Mouse (Mus musculus): ENCODE data around the gene Sf3a1.

Gene Sf3a1

GRCm38 (mm10) chr11:4134986-4135935 is 24.9 kb upstream of the Sf3a1 start, which contains the start of gene Rnf215:
Rnf215 (plus strand) TSS chr11:4135202.
- DNase-seq (ENCODE audit: low read depth, low spot score) = peak; percentile 89

- DNase-seq (ENCODE audit: low read depth, low spot score) = no peak
Observed at GRCm38 (mm10) chr11:4138964-4139363, 21.2 kb upstream of the Sf3a1 start.

- DNase-seq (ENCODE audit: low read depth, low spot score) = no peak
Observed at GRCm38 (mm10) chr11:4141505-4141904, 18.6 kb upstream of the Sf3a1 start.

- no peak for DNase-seq (ENCODE audit: low read depth, low spot score)
Observed at GRCm38 (mm10) chr11:4142352-4142751, 17.8 kb upstream of the Sf3a1 start.

- no peak for DNase-seq (ENCODE audit: low read depth, low spot score)
Observed at GRCm38 (mm10) chr11:4143281-4144062, 16.7 kb upstream of the Sf3a1 start.

- no peak for DNase-seq (ENCODE audit: low read depth, low spot score)
Observed at GRCm38 (mm10) chr11:4146381-4146780, 13.8 kb upstream of the Sf3a1 start.

GRCm38 (mm10) chr11:4147098-4147497 is 13.1 kb upstream of the Sf3a1 start:
- DNase-seq (ENCODE audit: low read depth, low spot score) = no peak

GRCm38 (mm10) chr11:4148120-4148519 is 12.0 kb upstream of the Sf3a1 start:
- DNase-seq (ENCODE audit: low read depth, low spot score) = no peak

- no peak for DNase-seq (ENCODE audit: low read depth, low spot score)
Observed at GRCm38 (mm10) chr11:4148536-4149156, 11.5 kb upstream of the Sf3a1 start.

GRCm38 (mm10) chr11:4149886-4150285 is 10.3 kb upstream of the Sf3a1 start:
- no peak for DNase-seq (ENCODE audit: low read depth, low spot score)

GRCm38 (mm10) chr11:4153694-4154093 is 6.5 kb upstream of the Sf3a1 start:
- no peak for DNase-seq (ENCODE audit: low read depth, low spot score)

GRCm38 (mm10) chr11:4155641-4156040 is 4.5 kb upstream of the Sf3a1 start:
- DNase-seq (ENCODE audit: low read depth, low spot score) = no peak

- no peak for DNase-seq (ENCODE audit: low read depth, low spot score)
Observed at GRCm38 (mm10) chr11:4158676-4159075, 1.5 kb upstream of the Sf3a1 start.

- no peak for DNase-seq (ENCODE audit: low read depth, low spot score)
Observed at GRCm38 (mm10) chr11:4160758-4161480, 769 bp downstream of the Sf3a1 start.

- no peak for DNase-seq (ENCODE audit: low read depth, low spot score)
Observed at GRCm38 (mm10) chr11:4164701-4165100, 4.6 kb downstream of the Sf3a1 start.

- no peak for DNase-seq (ENCODE audit: low read depth, low spot score)
Observed at GRCm38 (mm10) chr11:4166467-4167090, 6.4 kb downstream of the Sf3a1 start.

GRCm38 (mm10) chr11:4174586-4174985 is 14.4 kb downstream of the Sf3a1 start:
- DNase-seq (ENCODE audit: low read depth, low spot score) = no peak

GRCm38 (mm10) chr11:4177716-4178115 is 17.6 kb downstream of the Sf3a1 start:
- DNase-seq (ENCODE audit: low read depth, low spot score) = no peak

GRCm38 (mm10) chr11:4182061-4182460 is 21.9 kb downstream of the Sf3a1 start:
- no peak for DNase-seq (ENCODE audit: low read depth, low spot score)

- DNase-seq (ENCODE audit: low read depth, low spot score) = no peak
Observed at GRCm38 (mm10) chr11:4183511-4183910, 23.4 kb downstream of the Sf3a1 start.
